Comparison of ENCODE assay signal across 9 mouse cellular contexts in genomic region chr6:49930104-49930503, GRCm38 (mm10).
DNase-seq lines count a peak whose midpoint lies in the region; ATAC-seq lines count a peak whose summit lies in the region.
"Had no signal": no experiment of that assay in that cellular context is flagged by ENCODE, and none has a peak within 500 bp of the region (broad histone marks: within the 10 kb centered on the region; RNA-seq: fewer than 3 reads in every experiment).

No protein-coding gene starts in this region.

- no peak overlapping the region for H3K9ac ChIP-seq in embryonic facial prominence, embryonic 14.5 days (ENCODE audit: low read depth, low read length)
- H3K9ac ChIP-seq: embryonic facial prominence, embryonic 15.5 days had no signal

- no peak overlapping the region for H3K4me3 ChIP-seq in embryonic facial prominence, embryonic 14.5 days (ENCODE audit: low read depth, low read length)
- H3K4me3 ChIP-seq: embryonic facial prominence, embryonic 15.5 days had no signal

- peak; percentile 21 for DNase-seq in cerebellum, adult 9-10 months
- no peak for DNase-seq in cerebellum, postnatal 14 days
- peak; percentile 10 to 42 for DNase-seq in left cerebral cortex, postnatal 25 days (ENCODE audit: low spot score in 2 of 2)
- DNase-seq in left cerebral cortex, adult 8-10 months (ENCODE audit: low spot score in 2 of 2), result no peak
- peak; percentile 82 for DNase-seq in embryonic facial prominence, embryonic 14.5 days (ENCODE audit: low spot score)
- peak; percentile 11 for DNase-seq in splenic B cell, adult 2 months (ENCODE audit: low read depth, low spot score)
- no peak for DNase-seq in cerebellum, adult 9-11 months
- DNase-seq in urinary bladder, postnatal 4 days (ENCODE audit: low spot score in 2 of 2), result no peak

- no peaks in the 10 kb centered on the region for H3K4me1 ChIP-seq in embryonic facial prominence, embryonic 14.5 days (ENCODE audit: control insufficient read depth, insufficient read depth, low read length)
- H3K4me1 ChIP-seq: embryonic facial prominence, embryonic 15.5 days had no signal

- 36% methylated on average over 4 of the region's 4 CpGs for WGBS in embryonic facial prominence, embryonic 14.5 days

- no peaks in the 10 kb centered on the region; the same call in 1 of the 2 replicates for H3K27me3 ChIP-seq in embryonic facial prominence, embryonic 14.5 days (replicated peaks; ENCODE audit: control insufficient read depth, insufficient read depth, low read length)
- no peaks in the 10 kb centered on the region for H3K27me3 ChIP-seq in splenic B cell, adult 2 months (ENCODE audit: control insufficient read depth, insufficient read depth, low read length, poor library complexity, severe bottlenecking)
- H3K27me3 ChIP-seq: embryonic facial prominence, embryonic 15.5 days had no signal

- H3K4me2 ChIP-seq in embryonic facial prominence, embryonic 14.5 days (ENCODE audit: low read depth, low read length), result no peak overlapping the region
- H3K4me2 ChIP-seq: embryonic facial prominence, embryonic 15.5 days had no signal

- ATAC-seq in embryonic facial prominence, embryonic 14.5 days (ENCODE audit: low read depth), result peak; percentile 71

- no peaks in the 10 kb centered on the region for H3K9me3 ChIP-seq in embryonic facial prominence, embryonic 14.5 days (ENCODE audit: control insufficient read depth, low read length)
- H3K9me3 ChIP-seq: embryonic facial prominence, embryonic 15.5 days had no signal

- no peaks in the 10 kb centered on the region for H3K36me3 ChIP-seq in embryonic facial prominence, embryonic 14.5 days (ENCODE audit: control insufficient read depth, insufficient read depth, low read length)
- no peaks in the 10 kb centered on the region for H3K36me3 ChIP-seq in splenic B cell, adult 2 months (ENCODE audit: control insufficient read depth, insufficient read depth, low read length, poor library complexity, severe bottlenecking)
- H3K36me3 ChIP-seq: embryonic facial prominence, embryonic 15.5 days had no signal

- H3K27ac ChIP-seq in embryonic facial prominence, embryonic 14.5 days (replicated peaks; ENCODE audit: low read depth, low read length), result no peak overlapping the region
- H3K27ac ChIP-seq: embryonic facial prominence, embryonic 15.5 days had no signal

- intact Hi-C loops in left cerebral cortex, postnatal 25 days (cut with DNase I), result loop anchor here (2.0 to 5.0 kb wide), 2 partner anchors 182 to 251 kb away; partner anchors contain the start of gene Mpp6

Comparison
In these comparisons a context has a peak if more than half of its experiments do, and no peak if none do; other contexts are left out.
1. DNase-seq: peak in cerebellum, adult 9-10 months (single experiment), left cerebral cortex, postnatal 25 days (2 of 2), embryonic facial prominence, embryonic 14.5 days (single experiment) and splenic B cell, adult 2 months (single experiment); none in cerebellum, postnatal 14 days (0 of 2), left cerebral cortex, adult 8-10 months (0 of 2), cerebellum, adult 9-11 months (single experiment) and urinary bladder, postnatal 4 days (0 of 2).